9 mouse cellular contexts compared by ENCODE assay signal in genomic region chr12:24948344-24948743, GRCm38 (mm10). TPM values are rescaled to one million over a fixed set of nuclear protein-coding genes. Genes with fewer than 3 reads are reported as not detected.
DNase-seq lines count a peak whose midpoint lies in the region; ATAC-seq and TF ChIP-seq lines count a peak whose summit lies in the region.
"Had no signal": no experiment of that assay in that cellular context is flagged by ENCODE, and none has a peak within 500 bp of the region (broad histone marks: within the 10 kb centered on the region; RNA-seq: fewer than 3 reads in every experiment).

No protein-coding gene starts in this region.

- H3K9ac ChIP-seq in forebrain, embryonic 15.5 days (replicated peaks) = no peak overlapping the region
- no peak overlapping the region for H3K9ac ChIP-seq in forebrain, embryonic 13.5 days
- H3K9ac ChIP-seq in kidney, postnatal 0 days (ENCODE audit: low read depth, low read length) = no peak overlapping the region
- H3K9ac ChIP-seq: limb, embryonic 12.5 days had no signal

- peak; percentile 77 for TF ChIP-seq CTCF in kidney, postnatal 0 days (IDR thresholded peaks at IDR 0.05; ENCODE audit: low read depth)

- H3K36me3 ChIP-seq in forebrain, embryonic 10.5 days (replicated peaks) = peaks cover 74% of the 10 kb centered on the region
- H3K36me3 ChIP-seq in forebrain, embryonic 15.5 days = peaks cover 30% of the 10 kb centered on the region
- peaks cover 54% of the 10 kb centered on the region for H3K36me3 ChIP-seq in forebrain, embryonic 13.5 days (ENCODE audit: poor library complexity, severe bottlenecking)
- no peaks in the 10 kb centered on the region for H3K36me3 ChIP-seq in kidney, postnatal 0 days (ENCODE audit: insufficient read depth, low read length)

- no peaks in the 10 kb centered on the region for H3K9me3 ChIP-seq in forebrain, embryonic 10.5 days
- H3K9me3 ChIP-seq in forebrain, embryonic 15.5 days = no peaks in the 10 kb centered on the region
- no peaks in the 10 kb centered on the region for H3K9me3 ChIP-seq in forebrain, embryonic 13.5 days (replicated peaks)
- H3K9me3 ChIP-seq in kidney, postnatal 0 days (replicated peaks; ENCODE audit: low read length) = no peaks in the 10 kb centered on the region

- no peaks in the 10 kb centered on the region for H3K27me3 ChIP-seq in forebrain, embryonic 10.5 days (ENCODE audit: poor library complexity, severe bottlenecking)
- no peaks in the 10 kb centered on the region for H3K27me3 ChIP-seq in forebrain, embryonic 15.5 days
- H3K27me3 ChIP-seq in forebrain, embryonic 13.5 days = no peaks in the 10 kb centered on the region
- no peaks in the 10 kb centered on the region for H3K27me3 ChIP-seq in kidney, postnatal 0 days (ENCODE audit: insufficient read depth, low read length)
- H3K27me3 ChIP-seq: limb, embryonic 12.5 days had no signal

- ATAC-seq in forebrain, embryonic 15.5 days (replicated peaks) = no peak
- ATAC-seq in forebrain, embryonic 13.5 days = peak; percentile 37; the same call in 1 of the 2 replicates
- ATAC-seq in kidney, postnatal 0 days (replicated peaks; ENCODE audit: low FRiP score, low read depth) = peak; percentile 53; the same call in 1 of the 2 replicates

- no peaks in the 10 kb centered on the region for H3K4me1 ChIP-seq in forebrain, embryonic 10.5 days
- no peaks in the 10 kb centered on the region for H3K4me1 ChIP-seq in forebrain, embryonic 15.5 days
- H3K4me1 ChIP-seq in forebrain, embryonic 13.5 days = no peaks in the 10 kb centered on the region
- no peaks in the 10 kb centered on the region for H3K4me1 ChIP-seq in kidney, postnatal 0 days (replicated peaks; ENCODE audit: insufficient read depth, low read length)

- WGBS in forebrain, embryonic 10.5 days = 63% methylated on average over 3 of the region's 3 CpGs
- 61% methylated on average over 3 of the region's 3 CpGs for WGBS in forebrain, embryonic 15.5 days
- WGBS in forebrain, embryonic 13.5 days = 61% methylated on average over 3 of the region's 3 CpGs
- 55% methylated on average over 3 of the region's 3 CpGs for WGBS in kidney, postnatal 0 days

- H3K27ac ChIP-seq in forebrain, embryonic 10.5 days = no peak overlapping the region
- H3K27ac ChIP-seq in forebrain, embryonic 15.5 days (replicated peaks) = no peak overlapping the region
- H3K27ac ChIP-seq in forebrain, embryonic 13.5 days = no peak overlapping the region
- no peak overlapping the region for H3K27ac ChIP-seq in kidney, postnatal 0 days
- H3K27ac ChIP-seq: limb, embryonic 12.5 days had no signal

- DNase-seq in forebrain, embryonic 10.5 days (ENCODE audit: extremely low spot score, low spot score) = peak; percentile 21
- DNase-seq in urinary bladder, postnatal 14 days (ENCODE audit: low spot score) = peak; percentile 32
- no peak for DNase-seq in urinary bladder, postnatal 10 days (ENCODE audit: low spot score)
- peak; percentile 71 for DNase-seq in kidney, postnatal 0 days (ENCODE audit: low spot score)
- DNase-seq in mesoderm, embryonic 11.5 days (ENCODE audit: low read depth, low spot score) = peak; percentile 76
- DNase-seq in right cerebral cortex, postnatal 14 days = no peak

- no peak overlapping the region for H3K4me3 ChIP-seq in forebrain, embryonic 10.5 days
- no peak overlapping the region for H3K4me3 ChIP-seq in forebrain, embryonic 15.5 days
- H3K4me3 ChIP-seq in forebrain, embryonic 13.5 days = no peak overlapping the region
- no peak overlapping the region for H3K4me3 ChIP-seq in kidney, postnatal 0 days (replicated peaks; ENCODE audit: low read depth, low read length)
- H3K4me3 ChIP-seq: limb, embryonic 12.5 days had no signal

- no peak overlapping the region for H3K4me2 ChIP-seq in forebrain, embryonic 15.5 days (replicated peaks)
- no peak overlapping the region for H3K4me2 ChIP-seq in forebrain, embryonic 13.5 days
- H3K4me2 ChIP-seq in kidney, postnatal 0 days (ENCODE audit: low read length) = no peak overlapping the region
- H3K4me2 ChIP-seq: limb, embryonic 12.5 days had no signal

RNA-seq across cellular contexts. Expression of gene Kidins220, which starts 26.4 kb away (rescaled TPM):
- polyA plus RNA-seq in forebrain, embryonic 10.5 days (2016; fragmentation: Nextera tagmentation; extraction: Ambion mirVana) = 17.2 and 20.0 TPM in 2 replicates
- polyA plus RNA-seq in forebrain, embryonic 15.5 days (2015; fragmentation: Nextera tagmentation; extraction: Ambion mirVana) = 141 and 143 TPM in 2 replicates
- 72.4 and 88.3 TPM in 2 replicates for polyA plus RNA-seq in forebrain, embryonic 13.5 days (2015; fragmentation: Nextera tagmentation; extraction: Ambion mirVana)
- polyA plus RNA-seq in kidney, postnatal 0 days (2015; fragmentation: Nextera tagmentation; extraction: Ambion mirVana) = 25.1 and 25.8 TPM in 2 replicates

Comparison
In these comparisons a context has a peak if more than half of its experiments do, and no peak if none do; other contexts are left out.
1. DNase-seq: peak in forebrain, embryonic 10.5 days (single experiment), urinary bladder, postnatal 14 days (single experiment), kidney, postnatal 0 days (single experiment) and mesoderm, embryonic 11.5 days (single experiment); none in urinary bladder, postnatal 10 days (single experiment) and right cerebral cortex, postnatal 14 days (single experiment).